Comparison of ENCODE assay signal across 17 mouse cellular contexts in the genomic region with DNA sequence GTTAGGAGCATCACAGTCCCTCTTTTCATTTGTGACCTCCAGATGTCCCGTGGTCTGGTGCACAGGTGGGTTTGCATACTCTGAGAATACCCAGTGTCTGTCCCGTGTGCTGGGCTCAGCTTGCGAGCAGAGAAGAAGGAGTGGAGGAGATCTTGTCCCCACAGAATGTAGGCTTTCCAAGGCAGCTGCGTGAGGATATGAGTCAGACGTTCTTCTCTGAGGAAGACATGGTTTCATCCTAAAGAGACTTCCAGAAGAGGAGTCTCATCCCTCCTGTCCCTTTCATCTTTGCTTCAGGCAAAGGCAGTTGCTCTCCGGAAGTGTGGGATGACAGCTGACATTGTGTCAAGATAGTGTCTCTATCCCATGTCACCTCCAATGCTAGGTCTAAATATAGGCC. TPM values are rescaled to one million over a fixed set of nuclear protein-coding genes. Genes with fewer than 3 reads are reported as not detected.
"Had no signal": no experiment of that assay in that cellular context is flagged by ENCODE, and none has a peak within 500 bp of the region (broad histone marks: within the 10 kb centered on the region; RNA-seq: fewer than 3 reads in every experiment).

No protein-coding gene starts in this region.

- H3K4me2 ChIP-seq: liver, embryonic 13.5 days; midbrain, embryonic 12.5 days; midbrain, embryonic 15.5 days; neural tube, embryonic 12.5 days; neural tube, embryonic 15.5 days had no signal

- H3K9me3 ChIP-seq: liver, embryonic 13.5 days; midbrain, embryonic 12.5 days; midbrain, embryonic 15.5 days; neural tube, embryonic 12.5 days; neural tube, embryonic 15.5 days had no signal

- H3K4me3 ChIP-seq: liver, embryonic 13.5 days; midbrain, embryonic 12.5 days; midbrain, embryonic 15.5 days; neural tube, embryonic 12.5 days; neural tube, embryonic 15.5 days had no signal

- ATAC-seq: midbrain, embryonic 15.5 days had no signal

- DNase-seq: kidney, adult 9 months; kidney, postnatal 14 days; kidney, postnatal 4 days; liver, embryonic 13.5 days; lung, adult 2 months; lung, postnatal 14 days; retina, postnatal 1 day; thymus, adult 2 months; thymus, postnatal 14 days; thymus, postnatal 4 days had no signal

- H3K36me3 ChIP-seq: liver, embryonic 13.5 days; midbrain, embryonic 12.5 days; midbrain, embryonic 15.5 days; neural tube, embryonic 12.5 days; neural tube, embryonic 15.5 days had no signal

- H3K27ac ChIP-seq: liver, embryonic 13.5 days; macrophage; midbrain, embryonic 12.5 days; midbrain, embryonic 15.5 days; neural tube, embryonic 12.5 days; neural tube, embryonic 15.5 days; stomach, postnatal 0 days had no signal

- H3K4me1 ChIP-seq: liver, embryonic 13.5 days; midbrain, embryonic 12.5 days; midbrain, embryonic 15.5 days; neural tube, embryonic 12.5 days; neural tube, embryonic 15.5 days had no signal

- H3K9ac ChIP-seq: liver, embryonic 13.5 days; midbrain, embryonic 12.5 days; midbrain, embryonic 15.5 days; neural tube, embryonic 12.5 days; neural tube, embryonic 15.5 days had no signal

- H3K27me3 ChIP-seq: liver, embryonic 13.5 days; neural tube, embryonic 12.5 days had no signal

RNA-seq across cellular contexts. Expression of a gene that starts 11.8 kb away (rescaled TPM):
- total RNA-seq: megakaryocyte, adult 5-6 weeks had no signal
- polyA plus RNA-seq: macrophage had no signal
